In genomic region chr1:182562576-182563370, GRCm38 (mm10) we compare ENCODE assay signal across 10 mouse cellular contexts. TPM values are rescaled to one million over a fixed set of nuclear protein-coding genes. Genes with fewer than 3 reads are reported as not detected.
DNase-seq lines count a peak whose midpoint lies in the region; ATAC-seq lines count a peak whose summit lies in the region.
"Had no signal": no experiment of that assay in that cellular context is flagged by ENCODE, and none has a peak within 500 bp of the region (broad histone marks: within the 10 kb centered on the region; RNA-seq: fewer than 3 reads in every experiment).

No protein-coding gene starts in this region.

- H3K27me3 ChIP-seq in hindbrain, embryonic 10.5 days (ENCODE audit: insufficient read depth, poor library complexity, severe bottlenecking), result no peaks in the 10 kb centered on the region
- no peaks in the 10 kb centered on the region for H3K27me3 ChIP-seq in hindbrain, embryonic 12.5 days
- H3K27me3 ChIP-seq in limb, embryonic 13.5 days, result no peaks in the 10 kb centered on the region
- H3K27me3 ChIP-seq in midbrain, embryonic 15.5 days (replicated peaks), result peaks cover 4% of the 10 kb centered on the region; the same call in 1 of the 2 replicates

- 43% methylated on average over 16 of the region's 16 CpGs for WGBS in hindbrain, embryonic 10.5 days
- 45% methylated on average over 16 of the region's 16 CpGs for WGBS in hindbrain, embryonic 12.5 days
- WGBS in limb, embryonic 13.5 days, result 34% methylated on average over 16 of the region's 16 CpGs
- 44% methylated on average over 16 of the region's 16 CpGs for WGBS in midbrain, embryonic 15.5 days

- no peak overlapping the region for H3K9ac ChIP-seq in hindbrain, embryonic 12.5 days
- no peak overlapping the region for H3K9ac ChIP-seq in limb, embryonic 13.5 days
- no peak overlapping the region for H3K9ac ChIP-seq in midbrain, embryonic 15.5 days

- peaks cover 28% of the 10 kb centered on the region for H3K4me1 ChIP-seq in hindbrain, embryonic 10.5 days (replicated peaks)
- H3K4me1 ChIP-seq in hindbrain, embryonic 12.5 days, result peaks cover 14% of the 10 kb centered on the region
- H3K4me1 ChIP-seq in limb, embryonic 13.5 days, result peaks cover 15% of the 10 kb centered on the region
- peaks cover 11% of the 10 kb centered on the region for H3K4me1 ChIP-seq in midbrain, embryonic 15.5 days

- no peak for DNase-seq in hindbrain, embryonic 10.5 days (ENCODE audit: low spot score)
- peak; percentile 28 for DNase-seq in brain, adult 2 months (ENCODE audit: low read depth, low spot score)
- no peak for DNase-seq in layer of hippocampus, adult 11-12 months (ENCODE audit: low spot score)
- no peak for DNase-seq in layer of hippocampus, postnatal 36 days
- no peak for DNase-seq in frontal cortex, postnatal 14 days (ENCODE audit: low spot score in 2 of 2)

- peak overlapping the region; percentile 50 for H3K27ac ChIP-seq in hindbrain, embryonic 10.5 days
- no peak overlapping the region for H3K27ac ChIP-seq in hindbrain, embryonic 12.5 days
- no peak overlapping the region for H3K27ac ChIP-seq in limb, embryonic 13.5 days
- 0 out of 2 replicates have a peak overlapping the region, but pooled peaks have one; percentile 20 for H3K27ac ChIP-seq in midbrain, embryonic 15.5 days
- H3K27ac ChIP-seq: gastrocnemius, adult 2 months; left cerebral cortex, adult 2 months had no signal

- no peaks in the 10 kb centered on the region for H3K36me3 ChIP-seq in hindbrain, embryonic 10.5 days
- H3K36me3 ChIP-seq in hindbrain, embryonic 12.5 days, result no peaks in the 10 kb centered on the region
- no peaks in the 10 kb centered on the region for H3K36me3 ChIP-seq in limb, embryonic 13.5 days
- H3K36me3 ChIP-seq in midbrain, embryonic 15.5 days (replicated peaks), result no peaks in the 10 kb centered on the region

- H3K4me2 ChIP-seq in hindbrain, embryonic 12.5 days (replicated peaks), result no peak overlapping the region
- peak overlapping the region; percentile 35 for H3K4me2 ChIP-seq in limb, embryonic 13.5 days (replicated peaks)
- 0 out of 2 replicates have a peak overlapping the region, but pooled peaks have one; percentile 14 for H3K4me2 ChIP-seq in midbrain, embryonic 15.5 days

- no peak for ATAC-seq in hindbrain, embryonic 12.5 days (ENCODE audit: low FRiP score)
- ATAC-seq in limb, embryonic 13.5 days (ENCODE audit: low FRiP score, low read depth), result peak; percentile 22; the same call in 1 of the 2 replicates
- no peak for ATAC-seq in midbrain, embryonic 15.5 days (replicated peaks)

- H3K4me3 ChIP-seq in hindbrain, embryonic 10.5 days, result no peak overlapping the region
- H3K4me3 ChIP-seq in hindbrain, embryonic 12.5 days, result no peak overlapping the region
- H3K4me3 ChIP-seq in limb, embryonic 13.5 days, result no peak overlapping the region
- no peak overlapping the region for H3K4me3 ChIP-seq in midbrain, embryonic 15.5 days
- H3K4me3 ChIP-seq: gastrocnemius, adult 2 months; left cerebral cortex, adult 2 months had no signal

- no peaks in the 10 kb centered on the region for H3K9me3 ChIP-seq in hindbrain, embryonic 10.5 days
- no peaks in the 10 kb centered on the region for H3K9me3 ChIP-seq in hindbrain, embryonic 12.5 days (replicated peaks)
- no peaks in the 10 kb centered on the region for H3K9me3 ChIP-seq in limb, embryonic 13.5 days
- no peaks in the 10 kb centered on the region for H3K9me3 ChIP-seq in midbrain, embryonic 15.5 days

RNA-seq across cellular contexts. Expression of gene Capn8, which starts 2.0 kb away (rescaled TPM):
- polyA plus RNA-seq in hindbrain, embryonic 10.5 days (2016; fragmentation: Nextera tagmentation; extraction: Ambion mirVana), result 0.08 TPM in 1 of 2 replicates, not detected in the other
- polyA plus RNA-seq in hindbrain, embryonic 12.5 days (2016; fragmentation: Nextera tagmentation; extraction: Ambion mirVana), result not detected in 2 replicates
- polyA plus RNA-seq in limb, embryonic 13.5 days (2015; fragmentation: Nextera tagmentation; extraction: Ambion mirVana), result not detected in 2 replicates
- polyA plus RNA-seq in midbrain, embryonic 15.5 days (2015; fragmentation: Nextera tagmentation; extraction: Ambion mirVana), result 0.06 and 0.11 TPM in 2 replicates
- not detected for total RNA-seq in layer of hippocampus, postnatal 36 days (2021)
- total RNA-seq: gastrocnemius, adult 2 months; left cerebral cortex, adult 2 months had no signal

RNA-seq across cellular contexts. Expression of gene Capn2, which starts 45.4 kb away (rescaled TPM):
- polyA plus RNA-seq in hindbrain, embryonic 10.5 days (2016; fragmentation: Nextera tagmentation; extraction: Ambion mirVana), result 91.3 and 105 TPM in 2 replicates
- 136 and 138 TPM in 2 replicates for polyA plus RNA-seq in hindbrain, embryonic 12.5 days (2016; fragmentation: Nextera tagmentation; extraction: Ambion mirVana)
- polyA plus RNA-seq in limb, embryonic 13.5 days (2015; fragmentation: Nextera tagmentation; extraction: Ambion mirVana), result 138 and 148 TPM in 2 replicates
- 85.6 and 86.2 TPM in 2 replicates for polyA plus RNA-seq in midbrain, embryonic 15.5 days (2015; fragmentation: Nextera tagmentation; extraction: Ambion mirVana)
- 10 to 100 TPM; 57.9 to 59.5 TPM for total RNA-seq in layer of hippocampus, postnatal 36 days (2021)

Comparison
In these comparisons a context has a peak if more than half of its experiments do, and no peak if none do; other contexts are left out.
1. H3K27ac ChIP-seq: peak in hindbrain, embryonic 10.5 days (single experiment) and midbrain, embryonic 15.5 days (single experiment); none in hindbrain, embryonic 12.5 days (single experiment) and limb, embryonic 13.5 days (single experiment).